Mouse (Mus musculus): ENCODE results near the gene Trim65. TPM values are rescaled to one million over a fixed set of nuclear protein-coding genes. Genes with fewer than 3 reads are reported as not detected.

Trim65 gene
- polyA plus RNA-seq (2014; fragmentation: Illumina TruSeq; extraction: RNeasy Lipid Tissue Mini Kit (QIAGEN cat#74804); ENCODE audit: low read depth, low replicate concordance), result 6.0 TPM

DNA sequence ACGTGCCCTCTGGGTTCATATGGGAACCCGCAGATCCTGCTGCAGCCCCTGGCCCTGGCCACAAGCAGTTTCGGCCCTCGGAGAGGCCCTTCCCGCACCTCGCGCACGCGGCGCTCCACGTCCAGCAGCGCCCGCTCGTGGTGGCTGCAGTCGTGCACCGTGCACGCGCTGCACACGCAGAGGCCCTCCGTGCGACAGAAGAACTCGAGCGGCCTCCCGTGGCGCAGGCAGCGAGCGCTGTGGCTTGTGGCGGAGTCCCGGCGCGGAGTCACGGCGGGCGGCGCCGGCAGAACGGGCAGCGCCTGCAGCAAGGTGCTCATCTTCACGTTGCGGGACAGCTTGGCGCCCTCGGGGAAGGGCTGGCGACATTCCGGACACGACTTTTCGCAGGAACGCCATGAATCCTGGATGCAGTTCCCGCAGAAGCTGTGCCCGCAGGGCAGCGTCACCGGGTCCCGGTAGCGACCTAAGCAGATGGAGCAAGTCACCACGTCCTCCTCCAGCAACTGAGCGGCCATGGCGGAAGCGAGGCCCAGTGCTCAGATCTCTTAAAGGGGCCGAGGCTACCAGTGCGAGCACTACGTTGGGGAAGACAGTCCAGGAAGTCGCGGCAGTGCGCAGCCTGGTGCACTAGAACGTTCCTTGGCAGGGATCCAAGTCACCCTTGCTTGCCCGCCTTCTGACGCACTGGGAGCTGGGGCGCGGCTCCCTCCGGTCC, at the start of gene Trim65:
Trim65 (minus strand) TSS at position 641 of the 718 bp plus-strand sequence.

DNA sequence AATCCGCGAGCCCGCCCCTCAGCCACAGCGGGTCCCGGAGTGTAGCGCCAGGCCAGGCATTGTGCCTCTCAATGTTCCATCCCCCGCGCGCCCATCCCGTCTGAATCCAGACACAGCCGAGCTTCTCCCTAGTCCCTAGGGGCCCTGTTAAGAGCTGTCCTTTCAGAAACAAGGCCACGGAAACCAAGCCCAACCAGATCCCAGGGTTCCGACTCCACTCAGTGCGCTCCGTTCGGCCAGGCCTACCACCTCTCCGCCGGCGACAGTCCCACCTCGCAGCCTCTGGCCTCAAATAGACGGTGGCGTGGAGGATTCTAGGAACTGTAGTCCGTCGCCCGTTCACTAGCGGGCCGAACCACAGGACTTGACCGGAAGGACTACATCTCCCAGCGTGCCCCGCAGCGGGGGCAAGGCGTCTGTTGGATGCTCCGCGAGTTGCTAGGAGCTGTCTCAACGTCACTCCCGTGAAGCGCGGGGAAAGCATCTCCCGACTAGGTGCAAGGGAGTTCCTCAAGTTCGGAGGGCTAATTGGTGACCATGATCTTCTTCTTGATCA, 37.0 kb upstream of the Trim65 start, which contains the start of gene Fbf1:
Fbf1 (minus strand) TSS at position 283 of the 556 bp plus-strand sequence.

DNA sequence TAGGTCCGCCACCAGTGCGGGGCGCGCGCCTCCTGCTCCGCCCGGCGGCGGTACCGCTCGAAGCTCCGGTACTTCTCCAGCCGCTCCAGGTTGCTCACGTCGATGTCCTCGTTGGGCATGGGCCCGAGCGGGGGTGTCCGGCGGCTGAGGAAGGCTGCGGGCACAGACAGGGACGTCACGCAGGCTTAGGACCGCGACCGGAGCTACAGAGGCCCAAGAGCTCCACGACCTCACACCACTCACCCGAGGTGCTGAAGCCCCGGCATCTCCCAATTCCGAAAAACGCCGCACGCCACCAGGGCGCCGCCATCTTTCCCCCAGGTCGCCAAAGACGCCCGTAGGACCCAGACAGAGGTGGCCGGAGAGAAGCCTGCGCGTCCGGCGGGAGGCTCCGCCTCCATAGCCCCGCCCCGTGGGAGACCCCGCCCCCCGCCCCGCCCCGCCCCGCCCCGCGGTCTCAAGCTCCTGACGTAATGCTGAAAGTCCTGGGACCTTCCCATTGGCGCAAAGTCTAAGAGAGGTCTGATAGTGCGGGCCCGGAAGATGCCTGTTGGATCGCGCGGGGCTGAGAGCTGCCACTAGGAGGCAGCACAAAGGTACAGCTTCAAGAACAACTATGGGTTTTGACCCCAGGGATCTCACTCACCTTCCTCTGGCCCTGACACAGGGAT, 7.7 kb upstream of the Trim65 start, which contains the start of gene Mrpl38:
Mrpl38 (minus strand) TSS at position 401 of the 671 bp plus-strand sequence.

GRCm38 (mm10) chr11:116127156-116127980, 3.6 kb downstream of the Trim65 start, which contains the start of gene Trim47:
TSS of gene Trim47 (minus strand) at chr11:116127210.

GRCm38 (mm10) chr11:116086258-116087193, 44.4 kb downstream of the Trim65 start, which contains the start of gene Wbp2:
TSS of gene Wbp2 (minus strand) at chr11:116086995.

GRCm38 (mm10) chr11:116077446-116078204, 53.3 kb downstream of the Trim65 start, which contains the start of gene Unc13d:
TSS of gene Unc13d (minus strand) at chr11:116077961.

Other genes starting within 250 kb of the Trim65 start
- 13.8 TPM for gene Smim5, start 231.2 kb downstream of the Trim65 start, polyA plus RNA-seq (2014; fragmentation: Illumina TruSeq; extraction: RNeasy Lipid Tissue Mini Kit (QIAGEN cat#74804); ENCODE audit: low read depth, low replicate concordance)
- gene Smim6, start 219.1 kb downstream of the Trim65 start, polyA plus RNA-seq (2014; fragmentation: Illumina TruSeq; extraction: RNeasy Lipid Tissue Mini Kit (QIAGEN cat#74804); ENCODE audit: low read depth, low replicate concordance), result 1.4 TPM
- 30.6 TPM for gene Sap30bp, start 197.8 kb downstream of the Trim65 start, polyA plus RNA-seq (2014; fragmentation: Illumina TruSeq; extraction: RNeasy Lipid Tissue Mini Kit (QIAGEN cat#74804); ENCODE audit: low read depth, low replicate concordance)
- gene Recql5, start 197.7 kb downstream of the Trim65 start, polyA plus RNA-seq (2014; fragmentation: Illumina TruSeq; extraction: RNeasy Lipid Tissue Mini Kit (QIAGEN cat#74804); ENCODE audit: low read depth, low replicate concordance), result 22.9 TPM
- gene Itgb4, start 156.4 kb downstream of the Trim65 start, polyA plus RNA-seq (2014; fragmentation: Illumina TruSeq; extraction: RNeasy Lipid Tissue Mini Kit (QIAGEN cat#74804); ENCODE audit: low read depth, low replicate concordance), result 7.7 TPM
- gene Galk1, start 118.4 kb downstream of the Trim65 start, polyA plus RNA-seq (2014; fragmentation: Illumina TruSeq; extraction: RNeasy Lipid Tissue Mini Kit (QIAGEN cat#74804); ENCODE audit: low read depth, low replicate concordance), result 36.9 TPM
- 364 TPM for gene H3f3b, start 103.2 kb downstream of the Trim65 start, polyA plus RNA-seq (2014; fragmentation: Illumina TruSeq; extraction: RNeasy Lipid Tissue Mini Kit (QIAGEN cat#74804); ENCODE audit: low read depth, low replicate concordance)
- gene Unk, start 100.8 kb downstream of the Trim65 start, polyA plus RNA-seq (2014; fragmentation: Illumina TruSeq; extraction: RNeasy Lipid Tissue Mini Kit (QIAGEN cat#74804); ENCODE audit: low read depth, low replicate concordance), result 20.0 TPM
- gene Unc13d, start 53.2 kb downstream of the Trim65 start, polyA plus RNA-seq (2014; fragmentation: Illumina TruSeq; extraction: RNeasy Lipid Tissue Mini Kit (QIAGEN cat#74804); ENCODE audit: low read depth, low replicate concordance), result 1.3 TPM
- gene Wbp2, start 44.1 kb downstream of the Trim65 start, polyA plus RNA-seq (2014; fragmentation: Illumina TruSeq; extraction: RNeasy Lipid Tissue Mini Kit (QIAGEN cat#74804); ENCODE audit: low read depth, low replicate concordance), result 150 TPM
- gene Trim47, start 3.9 kb downstream of the Trim65 start, polyA plus RNA-seq (2014; fragmentation: Illumina TruSeq; extraction: RNeasy Lipid Tissue Mini Kit (QIAGEN cat#74804); ENCODE audit: low read depth, low replicate concordance), result 27.7 TPM
- 40.8 TPM for gene Mrpl38, start 7.7 kb upstream of the Trim65 start, polyA plus RNA-seq (2014; fragmentation: Illumina TruSeq; extraction: RNeasy Lipid Tissue Mini Kit (QIAGEN cat#74804); ENCODE audit: low read depth, low replicate concordance)
- 39.1 TPM for gene Fbf1, start 37.0 kb upstream of the Trim65 start, polyA plus RNA-seq (2014; fragmentation: Illumina TruSeq; extraction: RNeasy Lipid Tissue Mini Kit (QIAGEN cat#74804); ENCODE audit: low read depth, low replicate concordance)
- 46.2 TPM for gene Ten1, start 67.7 kb upstream of the Trim65 start, polyA plus RNA-seq (2014; fragmentation: Illumina TruSeq; extraction: RNeasy Lipid Tissue Mini Kit (QIAGEN cat#74804); ENCODE audit: low read depth, low replicate concordance)
- gene Acox1, start 67.9 kb upstream of the Trim65 start, polyA plus RNA-seq (2014; fragmentation: Illumina TruSeq; extraction: RNeasy Lipid Tissue Mini Kit (QIAGEN cat#74804); ENCODE audit: low read depth, low replicate concordance), result 213 TPM
- gene Evpl, start 106.9 kb upstream of the Trim65 start, polyA plus RNA-seq (2014; fragmentation: Illumina TruSeq; extraction: RNeasy Lipid Tissue Mini Kit (QIAGEN cat#74804); ENCODE audit: low read depth, low replicate concordance), result 2.0 TPM
- 58.9 TPM for gene Srp68, start 143.1 kb upstream of the Trim65 start, polyA plus RNA-seq (2014; fragmentation: Illumina TruSeq; extraction: RNeasy Lipid Tissue Mini Kit (QIAGEN cat#74804); ENCODE audit: low read depth, low replicate concordance)
- 1.4 TPM for gene Galr2, start 149.8 kb upstream of the Trim65 start, polyA plus RNA-seq (2014; fragmentation: Illumina TruSeq; extraction: RNeasy Lipid Tissue Mini Kit (QIAGEN cat#74804); ENCODE audit: low read depth, low replicate concordance)
- 43.2 TPM for gene Exoc7, start 176.1 kb upstream of the Trim65 start, polyA plus RNA-seq (2014; fragmentation: Illumina TruSeq; extraction: RNeasy Lipid Tissue Mini Kit (QIAGEN cat#74804); ENCODE audit: low read depth, low replicate concordance)
- 16.9 TPM for gene Foxj1, start 204.3 kb upstream of the Trim65 start, polyA plus RNA-seq (2014; fragmentation: Illumina TruSeq; extraction: RNeasy Lipid Tissue Mini Kit (QIAGEN cat#74804); ENCODE audit: low read depth, low replicate concordance)